Mouse (Mus musculus) right cerebral cortex, postnatal 25 days (tissue): ENCODE results near the gene Ccdc62.

Experiments
- DNase-seq: peaks from one replicate; pipeline ENCODE4 v3.0.0; 2022

Gene Ccdc62

DNA sequence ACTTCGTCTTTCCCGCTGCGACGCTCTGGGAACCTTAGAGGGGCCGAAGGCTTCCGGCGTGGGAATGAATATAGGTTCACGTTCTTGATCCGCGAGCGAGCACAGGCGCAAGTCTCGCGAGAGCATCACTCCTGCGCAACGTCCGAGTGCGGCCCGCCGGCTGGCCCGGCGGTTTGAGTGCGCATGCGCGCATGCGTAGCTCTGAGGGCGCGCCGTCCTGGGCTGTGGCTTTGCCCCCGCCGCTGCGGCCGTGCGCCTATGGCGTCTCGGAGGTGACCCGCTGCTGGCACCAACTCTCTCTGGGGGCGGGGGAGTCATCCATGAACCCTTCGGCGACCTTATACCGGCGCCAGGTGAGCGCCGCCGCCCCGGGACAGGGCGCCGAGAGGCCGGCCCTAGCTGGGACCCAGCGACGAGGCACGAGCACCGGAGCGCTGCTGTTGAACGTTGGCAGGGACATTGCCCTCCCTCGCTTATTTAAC is at the start of gene Ccdc62:
Ccdc62 (plus strand) TSS at position 172 of the 482 bp plus-strand sequence.
- DNase-seq: peak; percentile 90

DNA sequence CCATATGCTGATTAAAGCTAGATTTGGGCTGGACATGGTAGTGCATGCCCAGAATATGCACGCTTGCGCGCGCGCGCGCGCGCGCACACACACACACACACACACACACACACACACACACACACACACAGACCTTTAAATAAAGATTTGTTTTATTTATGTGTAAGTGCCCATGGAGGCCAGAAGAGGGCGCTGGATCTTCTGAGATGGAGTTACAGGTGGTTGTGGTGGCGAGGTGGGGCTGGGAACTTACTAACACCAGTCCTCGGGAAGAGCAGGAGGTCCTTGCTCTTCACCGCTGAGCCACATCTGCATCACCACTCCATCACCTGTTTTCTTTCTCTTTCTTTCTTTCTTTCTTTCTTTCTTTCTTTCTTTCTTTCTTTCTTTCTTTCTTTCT is 49.7 kb upstream of the Ccdc62 start:
- DNase-seq: no peak

DNA sequence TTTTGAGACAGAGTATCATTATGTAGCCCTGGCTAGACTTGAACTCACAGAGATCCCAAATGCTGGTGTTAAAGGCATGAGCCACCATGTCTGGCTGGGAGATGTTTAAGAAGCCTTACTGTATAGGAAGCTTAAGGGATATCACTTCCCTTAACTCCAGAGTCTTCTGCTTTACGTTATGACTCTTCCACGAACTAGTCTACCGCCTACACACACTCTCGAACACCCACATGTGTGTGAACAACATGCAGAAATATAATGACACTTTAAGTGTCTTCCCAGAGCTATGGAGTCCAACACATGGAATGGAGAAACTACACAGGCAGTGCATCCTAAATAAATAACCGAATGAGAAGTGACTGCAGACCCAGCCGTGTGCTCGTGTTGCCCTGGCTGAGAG is 46.6 kb upstream of the Ccdc62 start:
- no peak for DNase-seq

DNA sequence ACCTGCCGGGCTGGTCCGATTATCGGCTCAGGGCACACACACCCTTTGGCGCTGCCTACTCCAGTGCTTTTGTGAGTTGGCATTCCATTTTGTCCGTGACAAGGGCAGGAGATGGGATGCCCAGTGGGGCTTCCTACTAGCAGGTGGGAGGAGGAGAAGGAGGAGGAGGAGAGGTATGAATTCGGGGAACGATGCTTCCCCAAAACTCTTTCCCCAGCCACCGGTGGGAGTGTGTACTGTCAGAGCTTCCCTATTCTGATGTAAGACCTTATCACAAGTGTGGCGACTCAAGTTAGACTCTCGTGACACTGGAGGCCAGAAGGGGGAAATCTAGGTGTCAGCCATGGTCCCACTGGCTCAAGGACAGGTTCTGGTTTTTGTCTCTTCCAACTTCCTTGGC is 46.1 kb upstream of the Ccdc62 start:
- no peak for DNase-seq

DNA sequence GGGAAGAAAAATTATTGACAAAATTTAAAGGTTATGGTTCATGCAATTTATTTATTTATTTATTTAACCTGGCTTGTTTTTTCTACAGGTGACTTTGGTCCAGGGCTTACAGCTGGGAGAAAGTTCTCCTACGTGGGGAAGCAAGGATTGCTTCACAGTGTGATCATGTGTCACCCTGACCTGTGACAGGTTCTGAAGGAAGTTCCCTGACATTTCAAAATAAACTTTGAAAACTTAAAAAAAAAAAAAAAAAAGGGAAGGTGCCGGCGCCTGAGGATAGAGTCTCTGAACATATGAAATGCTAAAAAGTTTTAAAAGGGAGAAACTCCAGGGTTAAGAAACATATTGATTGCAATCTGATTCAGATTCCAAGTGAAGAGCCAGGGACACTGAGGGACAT is 44.1 kb upstream of the Ccdc62 start:
- DNase-seq: no peak

DNA sequence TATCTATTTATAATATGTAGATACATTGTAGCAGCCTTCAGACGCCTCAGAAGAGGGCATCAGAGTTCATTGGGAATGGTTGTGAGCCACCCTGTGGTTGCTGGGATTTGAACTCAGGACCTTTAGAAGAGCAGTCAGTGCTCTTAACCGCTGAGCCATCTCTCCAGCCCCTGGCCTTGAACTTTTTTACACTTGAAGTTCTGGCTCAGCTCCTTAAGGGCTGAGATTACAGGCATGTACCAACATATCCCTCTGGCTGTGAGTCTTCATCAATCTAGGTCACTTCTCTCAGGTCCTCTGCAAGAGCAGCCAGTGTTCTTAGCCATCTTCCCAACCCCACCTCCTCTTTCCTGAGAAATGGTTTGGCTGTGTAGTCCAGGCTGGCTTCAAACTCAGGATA is 40.2 kb upstream of the Ccdc62 start:
- no peak for DNase-seq

DNA sequence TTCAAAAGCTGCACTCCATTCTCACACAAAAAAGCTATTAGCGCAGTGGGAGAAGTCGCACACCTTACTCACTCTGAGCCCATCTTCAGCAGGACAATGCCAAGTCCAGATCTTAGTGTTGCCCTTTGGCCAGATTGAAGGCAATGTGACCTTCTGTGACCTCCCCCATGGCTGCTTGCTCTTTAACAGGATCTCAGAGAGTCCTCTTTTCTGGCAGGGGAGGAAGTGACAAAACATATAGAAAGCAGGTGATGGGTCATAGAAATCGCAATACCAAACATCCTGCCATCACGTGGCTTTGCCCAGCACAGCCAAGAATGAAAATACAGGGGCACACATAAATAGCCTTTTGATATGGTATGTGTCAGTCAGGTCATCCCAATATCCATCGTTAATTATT is 39.5 kb upstream of the Ccdc62 start:
- no peak for DNase-seq

DNA sequence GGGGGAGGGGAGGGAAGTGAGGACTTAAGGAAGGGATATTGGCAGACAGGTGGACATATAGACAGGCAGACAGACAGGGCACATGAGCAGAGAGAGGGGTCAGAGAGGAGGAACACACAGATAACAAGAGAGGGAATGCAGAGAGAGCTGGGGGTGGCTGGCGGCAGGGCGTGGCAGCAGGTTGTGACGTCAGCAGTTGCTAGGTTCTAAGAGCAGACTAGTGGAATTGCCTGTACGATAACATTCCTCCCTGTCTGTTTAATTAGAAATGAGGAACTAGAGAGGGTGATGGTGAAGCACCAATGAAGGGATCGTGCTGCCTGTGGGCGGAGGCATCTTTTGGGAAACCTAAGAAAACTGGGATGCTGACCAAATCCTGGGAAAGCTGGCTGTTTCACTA is 38.8 kb upstream of the Ccdc62 start:
- DNase-seq: no peak

DNA sequence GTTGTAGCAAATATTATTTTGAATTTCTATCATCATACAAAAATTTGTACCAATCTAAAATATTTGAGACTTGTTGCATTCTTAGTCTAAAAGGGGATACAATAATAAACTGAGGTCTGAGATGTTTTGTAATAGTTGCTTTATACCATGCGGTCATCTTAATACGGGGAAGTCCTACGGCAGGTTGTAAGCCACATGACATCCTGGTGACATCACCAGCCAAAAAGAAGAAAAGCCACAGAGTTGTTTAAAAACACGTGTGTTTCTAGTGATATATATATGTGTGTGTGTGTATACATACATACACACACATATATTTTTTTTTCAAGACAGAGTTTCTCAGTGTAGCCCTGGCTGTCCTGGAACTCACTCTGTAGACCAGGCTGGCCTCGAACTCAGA is 37.0 kb upstream of the Ccdc62 start:
- DNase-seq: no peak

DNA sequence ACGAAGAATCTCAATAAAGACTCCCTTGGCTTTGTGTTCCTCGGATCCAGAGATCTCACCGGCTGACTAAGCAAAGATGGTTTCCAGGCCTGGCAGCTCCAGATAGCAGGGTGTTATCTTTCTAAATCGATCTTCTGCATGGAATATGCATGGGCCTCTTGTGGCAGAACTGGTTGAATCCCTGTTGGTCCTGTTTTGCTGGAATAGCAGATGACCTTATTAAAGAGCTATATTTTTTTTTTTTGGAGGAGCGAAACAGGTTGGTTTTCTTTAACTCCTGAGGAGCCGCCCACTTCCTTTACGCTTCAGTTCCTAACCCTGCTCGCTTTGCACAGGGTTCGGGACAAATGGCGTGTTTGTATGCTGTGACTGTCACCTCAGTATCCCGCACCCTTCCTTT is 34.1 kb upstream of the Ccdc62 start:
- no peak for DNase-seq

DNA sequence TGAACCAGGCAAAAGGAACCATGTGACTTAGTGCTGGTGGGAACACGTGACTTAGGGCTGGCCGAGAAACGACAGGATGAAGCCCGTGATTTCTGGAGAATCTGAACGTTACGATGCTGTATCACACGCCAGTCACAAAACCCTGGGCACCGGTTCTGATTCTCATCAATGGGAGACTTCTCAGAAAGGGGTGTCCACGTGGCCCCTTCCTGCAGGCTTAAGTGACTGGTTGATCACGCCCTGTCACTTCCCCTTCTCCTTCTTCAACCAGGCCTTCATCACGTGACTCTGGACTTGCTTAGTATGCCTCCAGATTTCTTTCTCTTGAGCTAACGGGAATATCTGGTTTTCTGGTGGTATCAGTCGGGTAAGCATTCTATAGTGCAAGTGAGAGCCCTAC is 33.1 kb upstream of the Ccdc62 start:
- no peak for DNase-seq

DNA sequence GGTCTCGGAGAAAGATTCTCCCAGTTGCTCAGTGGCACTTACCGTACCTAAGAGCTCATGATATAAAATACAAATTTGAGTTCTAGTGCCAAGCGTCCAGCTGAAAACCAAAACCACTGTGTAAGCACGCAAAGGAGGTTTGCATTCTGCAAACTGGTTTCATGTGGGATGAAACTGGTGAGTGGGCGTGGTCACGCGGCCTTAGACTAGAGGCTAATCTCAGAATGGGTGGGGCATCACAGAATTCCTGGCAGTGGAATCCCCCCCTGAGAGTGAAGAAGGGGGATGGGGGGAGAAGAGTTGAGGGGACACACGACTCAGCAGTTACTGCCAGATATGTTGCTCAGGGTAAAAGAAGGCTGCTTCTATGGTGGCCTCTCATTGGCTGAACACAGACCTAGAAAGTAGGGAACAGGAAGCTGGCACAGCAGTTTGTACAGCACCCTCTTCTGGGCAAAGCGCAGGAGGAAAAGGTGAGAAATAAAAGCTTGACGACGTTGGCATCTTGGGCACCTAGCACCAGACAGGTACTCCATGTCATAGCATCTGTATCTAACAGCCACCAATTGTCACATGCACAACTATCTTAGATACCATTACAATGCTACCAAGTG is 26.3 kb upstream of the Ccdc62 start:
- DNase-seq: no peak

DNA sequence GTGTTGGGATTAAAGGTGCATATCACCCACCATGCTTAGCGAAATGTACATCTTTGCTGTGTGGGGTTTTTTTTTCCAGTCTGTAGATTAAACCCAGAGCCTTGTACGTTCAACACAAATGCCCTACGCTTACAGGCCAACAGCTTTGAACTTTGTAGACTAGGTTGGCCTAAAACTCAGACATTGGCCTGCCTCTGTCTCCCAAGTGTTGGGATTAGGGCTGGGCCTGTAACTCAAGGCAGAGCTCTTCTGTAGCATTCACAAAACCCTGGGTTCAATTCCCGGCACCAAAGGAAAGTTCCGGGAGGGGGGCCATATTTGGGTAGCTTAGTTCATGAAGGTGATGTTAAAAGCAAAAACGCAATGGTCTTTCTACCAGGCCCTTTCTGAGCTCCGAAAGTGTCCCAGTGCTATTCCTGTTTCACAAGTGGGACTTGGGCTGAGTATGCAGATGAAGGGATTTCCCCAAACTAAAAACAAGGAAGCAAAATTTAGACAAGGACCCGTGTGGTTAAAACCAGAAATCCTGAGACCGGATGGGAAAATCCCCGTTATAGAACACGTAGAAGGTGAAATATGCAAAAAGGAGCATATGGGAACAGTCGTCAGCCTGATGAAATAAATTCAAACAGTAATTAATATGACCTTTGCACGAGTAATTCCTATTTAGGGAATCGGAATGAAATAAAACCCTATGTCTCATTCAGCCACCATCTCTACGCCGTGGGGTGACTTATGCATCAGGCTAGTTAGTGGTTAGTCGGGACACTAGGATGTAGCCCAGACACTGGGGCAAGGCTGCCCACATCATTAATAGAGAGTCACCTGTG is 24.1 kb upstream of the Ccdc62 start:
- no peak for DNase-seq

DNA sequence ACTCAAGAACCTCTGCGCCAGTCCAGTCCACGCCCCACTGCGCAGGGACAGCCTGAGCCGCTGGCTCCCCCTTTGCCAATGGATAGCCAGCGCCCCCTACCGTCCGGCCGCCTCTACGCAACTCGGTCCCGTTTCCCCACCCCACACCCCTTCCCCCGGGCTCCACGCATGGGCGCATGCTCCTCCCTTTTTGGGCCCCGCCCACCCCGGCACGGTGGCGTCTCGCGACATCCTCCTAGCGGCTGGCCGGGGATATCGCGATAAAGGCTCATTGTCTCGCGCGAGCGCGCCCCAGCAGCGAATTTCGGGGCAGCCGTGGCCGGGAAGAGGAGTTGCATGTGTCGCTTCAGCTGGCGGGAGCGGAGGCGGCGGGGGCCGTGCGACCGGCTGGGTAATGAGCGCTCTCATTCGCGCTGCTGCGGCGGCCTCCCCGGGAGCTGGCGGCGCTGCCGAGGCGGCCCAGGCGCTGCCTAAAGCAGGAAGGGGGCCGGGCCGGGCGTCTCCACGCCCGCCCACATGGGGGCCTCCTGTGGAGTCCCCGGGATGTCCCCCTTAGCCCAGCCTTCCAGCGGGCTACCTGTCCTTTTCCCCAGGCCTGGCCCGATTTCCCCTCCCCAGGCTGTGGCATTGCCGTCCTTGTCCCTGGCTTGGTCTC is 23.4 kb upstream of the Ccdc62 start, which contains the start of gene Denr:
Denr (plus strand) TSS at position 200 of the 655 bp plus-strand sequence.
- peak; percentile 99 for DNase-seq

DNA sequence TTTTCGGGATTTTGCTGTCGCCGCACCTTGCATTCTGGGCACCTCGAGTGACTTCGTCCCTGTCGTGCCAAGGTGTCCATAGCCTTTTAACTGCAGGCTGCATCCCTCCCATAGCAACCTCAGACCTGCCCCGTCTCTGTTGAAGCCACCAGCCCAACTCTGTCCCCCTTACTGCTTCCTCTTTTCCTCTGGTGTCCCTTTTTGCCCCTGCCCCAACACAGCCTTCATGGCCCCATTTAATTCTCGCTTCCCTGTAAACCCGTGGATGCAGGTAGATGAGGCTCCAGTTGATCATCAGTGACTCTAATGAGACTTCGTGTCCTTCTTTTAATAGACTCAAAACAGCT is 22.9 kb upstream of the Ccdc62 start:
- DNase-seq: no peak

DNA sequence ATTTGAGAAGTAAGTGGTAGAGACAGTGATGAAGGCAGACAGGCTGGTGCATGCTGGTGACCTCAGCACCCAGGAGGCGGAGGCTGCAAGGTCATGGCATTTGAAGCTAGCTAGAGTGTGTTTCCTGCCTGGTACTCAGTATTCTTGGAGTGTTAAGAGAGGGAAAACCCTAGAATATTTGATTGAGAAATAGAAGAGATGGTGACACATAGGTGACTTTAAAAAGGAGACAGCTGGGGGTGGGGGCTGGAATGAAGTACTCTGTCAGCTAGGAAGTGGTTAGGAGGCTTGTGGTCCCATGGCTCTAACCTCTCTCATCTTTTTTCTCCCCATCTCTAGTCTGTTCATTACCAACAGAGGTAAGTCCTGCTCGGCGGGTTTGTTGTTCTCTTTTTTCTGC is 15.6 kb upstream of the Ccdc62 start:
- no peak for DNase-seq

DNA sequence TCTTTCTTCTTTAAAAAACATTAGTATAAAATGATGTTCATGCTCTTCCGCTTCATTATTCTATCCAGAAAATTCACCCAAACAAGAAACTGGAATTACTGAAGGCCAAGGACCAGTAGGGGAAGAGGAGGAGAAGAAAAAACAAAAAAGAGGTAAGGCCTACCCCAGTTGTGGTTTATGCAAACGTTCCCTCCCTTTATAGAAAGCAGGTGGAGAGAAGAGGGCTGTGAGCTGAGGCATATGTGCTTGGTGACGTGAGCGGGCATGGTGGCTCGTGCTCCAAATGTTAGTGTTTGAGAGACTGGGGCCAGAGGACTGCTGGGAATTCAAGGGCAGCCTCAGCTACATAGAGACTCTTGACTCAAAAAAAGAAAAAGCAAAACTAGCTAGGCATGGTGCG is 8.4 kb upstream of the Ccdc62 start:
- DNase-seq: no peak

DNA sequence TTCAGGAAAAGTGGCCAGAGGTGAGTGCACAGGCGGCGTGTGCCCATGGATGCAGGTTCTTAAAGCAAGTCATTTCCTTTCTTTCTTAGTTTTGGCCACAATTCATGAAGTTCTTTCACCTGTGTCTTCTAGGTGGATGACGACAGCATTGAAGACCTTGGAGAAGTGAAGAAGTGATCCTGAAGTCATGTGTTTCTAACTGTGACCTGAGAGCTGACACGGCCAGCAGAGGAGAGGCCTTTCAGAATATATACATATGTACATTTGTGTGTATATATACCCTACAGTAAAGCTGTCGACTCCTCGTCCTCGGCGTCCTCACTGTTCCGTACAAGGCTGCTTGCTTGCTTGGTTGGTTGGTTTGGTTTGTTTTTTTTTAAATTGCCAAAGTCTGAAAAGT is 3.4 kb upstream of the Ccdc62 start, which contains the start of gene Gm43518:
Gm43518 (plus strand) TSS at position 301 of the 400 bp plus-strand sequence.
- DNase-seq: no peak

DNA sequence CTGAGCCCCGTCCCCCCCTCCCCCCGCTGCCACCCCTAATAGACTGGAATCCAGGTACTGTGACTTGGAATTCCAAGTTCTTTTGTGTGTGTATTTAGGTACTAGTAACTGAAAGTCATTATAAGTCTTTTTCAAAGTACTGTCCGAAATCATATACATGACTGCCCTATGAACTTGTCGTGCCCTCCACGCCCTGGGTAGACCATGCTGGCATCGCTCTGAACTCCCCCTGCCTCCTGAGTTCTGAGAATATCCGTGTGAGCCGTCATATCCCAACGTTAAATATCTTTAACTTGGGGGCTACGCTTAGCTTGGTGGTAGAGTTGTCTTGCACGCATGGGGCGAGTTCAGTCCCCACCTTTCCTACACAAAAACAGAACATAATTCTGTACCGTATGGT is 652 bp downstream of the Ccdc62 start:
- DNase-seq: no peak

DNA sequence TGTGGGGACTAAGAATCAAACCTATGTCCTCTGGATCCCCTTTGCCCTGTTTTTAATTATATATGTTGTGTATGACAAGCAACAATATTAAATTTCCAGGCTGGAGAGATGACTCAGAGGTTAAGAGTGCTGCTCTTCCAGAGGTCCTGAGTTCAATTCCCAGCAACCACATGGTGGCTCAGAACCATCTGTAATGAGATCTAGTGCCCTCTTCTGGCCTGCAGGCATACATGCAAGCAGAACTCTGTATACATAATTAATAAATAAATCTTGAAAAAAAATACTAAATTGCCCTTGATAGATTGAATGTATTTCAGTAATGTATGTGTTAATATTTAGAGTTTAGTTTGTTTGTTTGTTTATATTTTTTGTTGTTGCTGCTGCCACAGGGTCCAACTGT is 2.4 kb downstream of the Ccdc62 start:
- no peak for DNase-seq

DNA sequence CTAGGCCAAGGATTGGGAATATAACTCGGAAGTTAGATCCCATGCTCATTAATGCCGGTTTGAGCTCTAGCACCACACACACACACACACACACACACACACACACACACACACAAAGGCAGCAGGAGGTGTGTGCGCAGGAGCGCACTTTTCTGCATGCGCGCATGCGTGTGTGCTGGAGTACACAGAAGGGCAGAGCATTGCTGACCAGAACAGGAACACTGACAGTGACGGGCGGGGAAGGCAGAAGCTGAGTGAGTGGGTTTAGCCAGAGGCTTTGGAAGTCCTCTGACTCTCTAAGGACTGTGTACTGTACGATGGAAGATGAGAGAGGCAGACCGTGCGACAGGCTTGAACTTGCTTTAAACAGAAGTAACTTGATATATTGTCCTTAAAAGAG is 3.1 kb downstream of the Ccdc62 start:
- no peak for DNase-seq

DNA sequence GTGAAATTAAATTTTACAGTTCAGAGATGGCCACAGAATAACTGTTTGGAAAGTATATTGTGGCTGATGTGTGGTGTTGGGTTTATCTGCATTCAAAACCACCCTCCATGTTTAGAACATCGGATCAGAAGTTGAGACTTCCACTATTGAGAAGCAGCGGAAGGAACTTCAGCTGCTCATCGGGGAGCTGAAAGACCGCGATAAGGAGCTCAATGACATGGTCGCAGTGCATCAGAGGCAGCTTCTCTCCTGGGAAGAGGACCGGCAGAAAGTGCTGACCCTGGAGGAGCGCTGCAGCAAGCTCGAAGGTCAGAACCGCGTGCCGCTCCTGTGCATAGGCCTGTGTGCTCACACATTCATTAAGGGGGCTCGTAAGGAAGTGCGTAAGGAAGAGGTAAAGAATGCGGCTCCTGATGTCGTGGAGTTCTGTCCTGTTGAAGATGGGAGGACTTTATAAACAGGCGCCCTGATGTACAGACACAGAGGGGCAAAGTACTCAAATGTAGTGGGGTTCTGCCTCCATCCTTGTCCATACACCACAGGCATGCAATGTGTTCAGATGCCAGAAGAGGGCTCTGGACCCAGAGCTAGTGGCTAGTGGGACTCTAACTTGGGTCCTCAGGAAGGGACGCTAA is 3.6 kb downstream of the Ccdc62 start:
- no peak for DNase-seq

DNA sequence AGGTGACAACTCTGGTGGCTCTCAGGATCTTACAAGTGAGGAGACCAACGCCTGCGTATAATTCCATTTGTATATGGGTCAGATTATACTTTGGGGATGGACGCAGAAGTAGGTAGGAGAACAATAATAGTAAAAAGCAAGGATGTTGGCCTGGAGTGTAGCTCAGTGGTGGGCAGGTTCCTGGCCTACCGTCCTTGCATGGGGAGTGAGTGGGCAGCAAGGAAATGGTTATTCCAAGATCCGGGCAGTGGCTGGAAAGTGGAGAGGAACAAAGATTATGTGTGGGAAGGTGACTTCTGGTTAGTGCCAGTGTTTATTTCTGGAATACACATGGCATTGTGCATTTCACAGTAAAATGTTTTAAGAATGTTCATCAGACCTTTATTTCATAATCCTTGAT is 5.5 kb downstream of the Ccdc62 start:
- DNase-seq: no peak

DNA sequence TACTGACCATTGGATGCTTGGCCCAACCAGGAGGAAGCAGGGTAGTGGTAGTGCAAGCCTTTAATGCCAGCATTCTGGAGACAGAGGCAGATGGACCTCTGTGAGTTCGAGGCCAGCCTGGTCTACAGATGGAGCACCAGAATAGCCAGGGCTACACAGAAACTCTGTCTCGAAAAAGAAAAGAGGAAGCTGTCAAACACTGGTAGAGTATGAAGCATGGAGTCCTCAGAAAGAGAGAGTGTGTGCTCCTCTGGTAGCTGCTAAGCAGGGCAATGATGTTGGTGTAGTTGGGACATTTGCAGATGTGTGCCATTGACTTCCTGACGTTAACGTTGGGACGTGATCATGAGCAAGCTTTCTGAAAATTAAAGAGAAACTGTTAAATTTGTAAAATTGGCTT is 8.0 kb downstream of the Ccdc62 start:
- DNase-seq: no peak
